Mouse (Mus musculus) E14TG2a.4 (cell line): ENCODE data around the gene Prox1.

Experiments used
- H3K27me3 ChIP-seq: 2 replicates; pipeline ENCODE4 v1.6.1; 2014; ENCODE audit warnings: low read length, control low read depth; ENCODE audit not compliant: insufficient read depth
- H3K36me3 ChIP-seq: 2 replicates; pipeline ENCODE4 v1.6.1; 2014; ENCODE audit warnings: low read length, control low read depth; ENCODE audit not compliant: insufficient read depth
- H3K4me1 ChIP-seq: replicated peaks from 2 replicates; pipeline ENCODE4 v1.6.1; 2014; ENCODE audit warnings: low read depth, low read length, control low read depth
- H3K4me3 ChIP-seq: replicated peaks from 2 replicates; pipeline ENCODE4 v1.5.1; 2014; ENCODE audit warnings: mild to moderate bottlenecking, low read length
- H3K9me3 ChIP-seq: 2 replicates; pipeline ENCODE4 v1.6.1; 2014; ENCODE audit warnings: low read length, control low read depth
- CTCF ChIP-seq: conservative IDR thresholded peaks from 2 replicates; pipeline ENCODE4 v1.5.1; 2014; ENCODE audit warnings: low read length
- NANOG ChIP-seq: IDR thresholded peaks from 2 replicates; pipeline ENCODE4 v1.6.1; 2014; ENCODE audit warnings: borderline replicate concordance, low read length, mixed read lengths
- POU5F1 ChIP-seq: IDR thresholded peaks from 2 replicates; pipeline ENCODE4 v1.6.1; 2014; ENCODE audit warnings: low read length, borderline replicate concordance

Prox1 gene

GRCm38 (mm10) chr1:190106674-190107420, 63.7 kb downstream of the Prox1 start:
- no peak for TF ChIP-seq POU5F1
- TF ChIP-seq CTCF = no peak
- no peak for TF ChIP-seq NANOG

DNA sequence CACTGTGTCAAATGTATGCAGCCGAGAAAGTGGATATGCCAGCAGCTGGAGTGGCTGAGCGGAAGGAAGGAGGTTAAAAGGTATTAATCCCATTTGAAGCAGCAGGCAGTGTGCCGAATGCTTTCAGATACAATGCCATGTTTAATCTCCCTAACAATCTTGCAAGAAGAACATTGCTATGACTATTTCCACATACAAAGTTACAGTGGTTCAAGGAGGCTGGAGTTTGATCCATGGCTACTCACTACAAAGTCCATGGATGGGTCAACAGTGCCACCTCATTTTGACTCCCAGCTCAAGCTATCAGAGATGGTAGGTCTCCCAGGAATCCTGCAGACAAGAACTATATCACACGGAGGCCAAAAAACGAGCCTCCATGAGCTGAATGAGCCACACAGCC, 64.5 kb downstream of the Prox1 start:
- Histone ChIP-seq H3K4me1 (no peaks in the 10 kb centered on the region), H3K9me3 (peaks cover 11% of the 10 kb centered on the region), H3K4me3 (no peak overlapping the region), H3K36me3 (no peaks in the 10 kb centered on the region), H3K27me3 (no peaks in the 10 kb centered on the region)
- TF ChIP-seq NANOG (no peak), POU5F1 (no peak), CTCF (no peak)

More at GRCm38 (mm10) chr1:190106674-190107420, 63.7 kb downstream of the Prox1 start:
- peaks cover 11% of the 10 kb centered on the region for H3K9me3 ChIP-seq
- H3K4me3 ChIP-seq = no peak overlapping the region
- H3K4me1 ChIP-seq = no peaks in the 10 kb centered on the region
- no peaks in the 10 kb centered on the region for H3K36me3 ChIP-seq
- H3K27me3 ChIP-seq = no peaks in the 10 kb centered on the region

DNA sequence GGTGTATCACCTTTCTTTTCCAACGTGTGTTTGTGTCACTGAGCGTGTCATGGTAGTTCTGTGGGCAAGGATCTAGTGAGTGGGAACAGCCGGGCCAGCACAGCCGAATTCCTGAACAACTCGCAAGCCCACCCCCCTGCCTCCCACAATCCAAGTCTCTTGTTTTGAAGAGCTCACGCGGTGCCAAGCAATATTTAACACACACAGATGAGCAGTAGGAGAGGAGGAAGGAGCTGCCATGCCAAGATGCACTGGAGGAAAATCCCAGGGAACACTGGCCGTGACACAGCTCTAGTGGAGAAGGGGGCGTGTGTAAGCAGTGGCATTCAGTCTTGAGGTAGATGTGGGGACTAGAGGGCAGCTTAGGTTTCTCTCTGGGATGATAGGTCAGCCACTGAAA, 77.2 kb downstream of the Prox1 start:
- TF ChIP-seq CTCF (no peak), POU5F1 (no peak), NANOG (no peak)
- Histone ChIP-seq H3K4me3 (no peak overlapping the region), H3K9me3 (no peaks in the 10 kb centered on the region), H3K27me3 (no peaks in the 10 kb centered on the region), H3K36me3 (no peaks in the 10 kb centered on the region), H3K4me1 (no peaks in the 10 kb centered on the region)

GRCm38 (mm10) chr1:190092076-190092475, 78.4 kb downstream of the Prox1 start:
- Histone ChIP-seq H3K36me3 (no peaks in the 10 kb centered on the region), H3K27me3 (no peaks in the 10 kb centered on the region)

DNA sequence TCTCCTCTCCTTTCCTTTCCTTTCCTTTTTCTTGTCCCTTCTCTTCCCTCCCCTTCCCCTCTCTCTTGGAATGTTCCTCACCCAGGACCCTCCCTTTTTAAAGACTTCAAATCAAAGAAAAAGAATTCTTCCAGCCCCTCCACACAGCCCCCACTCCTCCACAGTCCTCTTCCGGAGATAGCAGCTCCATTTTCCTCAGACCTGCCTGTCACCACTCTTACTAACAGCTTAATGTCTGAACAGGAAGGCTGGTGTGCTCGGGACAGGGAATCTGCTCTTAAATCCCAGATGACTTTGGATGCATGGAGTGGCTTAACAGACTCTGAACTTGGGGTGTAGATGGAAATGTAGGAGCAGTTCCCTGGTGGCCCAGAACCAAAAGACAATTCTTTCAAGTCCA, 81.6 kb downstream of the Prox1 start:
- no peaks in the 10 kb centered on the region for H3K27me3 ChIP-seq
- H3K36me3 ChIP-seq = no peaks in the 10 kb centered on the region
- no peak overlapping the region for H3K4me3 ChIP-seq
- TF ChIP-seq NANOG = no peak
- TF ChIP-seq POU5F1 = no peak
- TF ChIP-seq CTCF = no peak
- H3K9me3 ChIP-seq = no peaks in the 10 kb centered on the region
- H3K4me1 ChIP-seq = no peaks in the 10 kb centered on the region

More at GRCm38 (mm10) chr1:190092076-190092475, 78.4 kb downstream of the Prox1 start:
- no peak for TF ChIP-seq POU5F1
- no peak for TF ChIP-seq NANOG
- no peak for TF ChIP-seq CTCF
- Histone ChIP-seq H3K4me3 (no peak overlapping the region), H3K4me1 (no peaks in the 10 kb centered on the region), H3K9me3 (no peaks in the 10 kb centered on the region)

GRCm38 (mm10) chr1:190085703-190086102, 84.8 kb downstream of the Prox1 start:
- peaks cover 4% of the 10 kb centered on the region; the same call in 1 of the 2 replicates for H3K27me3 ChIP-seq
- H3K4me3 ChIP-seq = no peak overlapping the region
- TF ChIP-seq POU5F1 = no peak
- TF ChIP-seq CTCF = no peak
- no peak for TF ChIP-seq NANOG
- no peaks in the 10 kb centered on the region for H3K9me3 ChIP-seq
- H3K36me3 ChIP-seq = no peaks in the 10 kb centered on the region
- H3K4me1 ChIP-seq = no peaks in the 10 kb centered on the region

DNA sequence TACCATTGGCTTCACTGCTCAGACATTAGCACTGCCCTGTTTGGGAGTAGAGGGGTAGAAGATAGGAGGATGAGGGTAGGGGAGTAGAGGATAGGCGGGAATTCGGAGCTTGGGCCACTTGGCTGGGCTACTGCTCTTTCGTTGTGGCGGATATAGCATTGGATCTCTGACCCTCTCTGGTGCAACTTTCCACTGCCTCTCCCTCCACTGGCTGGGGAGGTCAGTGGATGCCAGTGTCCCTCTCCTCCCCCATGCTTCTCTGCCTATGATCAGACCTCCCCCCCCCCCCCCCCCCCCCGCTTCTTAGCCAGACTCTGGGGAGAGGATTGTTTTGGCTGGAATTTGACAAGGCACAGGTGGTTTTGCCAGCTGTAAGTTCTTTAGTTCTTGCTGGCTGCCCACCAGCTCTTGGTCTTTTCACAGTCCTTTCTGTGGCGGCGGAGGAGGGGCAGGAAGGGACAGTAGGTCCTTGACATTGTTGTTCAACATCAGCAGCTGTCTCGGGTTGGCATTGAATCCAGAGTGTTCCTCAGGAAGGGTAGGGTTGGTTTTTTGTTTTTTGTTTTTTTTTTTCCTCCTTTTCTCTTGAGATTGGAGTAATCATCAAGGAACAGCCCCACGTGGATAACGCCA, 90.8 kb downstream of the Prox1 start:
- peaks cover 18% of the 10 kb centered on the region for H3K27me3 ChIP-seq
- no peak overlapping the region for H3K4me3 ChIP-seq
- no peaks in the 10 kb centered on the region; the same call in 1 of the 2 replicates for H3K4me1 ChIP-seq
- TF ChIP-seq NANOG (no peak), POU5F1 (no peak), CTCF (no peak)
- H3K36me3 ChIP-seq = no peaks in the 10 kb centered on the region
- H3K9me3 ChIP-seq = no peaks in the 10 kb centered on the region

- Histone ChIP-seq H3K27me3 (peaks cover 18% of the 10 kb centered on the region), H3K9me3 (no peaks in the 10 kb centered on the region), H3K36me3 (no peaks in the 10 kb centered on the region), H3K4me3 (no peak overlapping the region), H3K4me1 (no peaks in the 10 kb centered on the region; the same call in 1 of the 2 replicates)
- TF ChIP-seq NANOG = no peak
- TF ChIP-seq POU5F1 = no peak
- no peak for TF ChIP-seq CTCF
Measured at GRCm38 (mm10) chr1:190076601-190077000, 93.9 kb downstream of the Prox1 start.
